Mouse (Mus musculus) hindlimb bud, embryonic 11.5 days (tissue): ENCODE data around the gene 1700042G07Rik.

Source experiments
- DNase-seq: peaks from one replicate; pipeline ENCODE4 v3.0.0-alpha.2; 2012; ENCODE audit warnings: low read depth, low spot score; ENCODE audit errors: extremely low spot score

1700042G07Rik gene

DNA sequence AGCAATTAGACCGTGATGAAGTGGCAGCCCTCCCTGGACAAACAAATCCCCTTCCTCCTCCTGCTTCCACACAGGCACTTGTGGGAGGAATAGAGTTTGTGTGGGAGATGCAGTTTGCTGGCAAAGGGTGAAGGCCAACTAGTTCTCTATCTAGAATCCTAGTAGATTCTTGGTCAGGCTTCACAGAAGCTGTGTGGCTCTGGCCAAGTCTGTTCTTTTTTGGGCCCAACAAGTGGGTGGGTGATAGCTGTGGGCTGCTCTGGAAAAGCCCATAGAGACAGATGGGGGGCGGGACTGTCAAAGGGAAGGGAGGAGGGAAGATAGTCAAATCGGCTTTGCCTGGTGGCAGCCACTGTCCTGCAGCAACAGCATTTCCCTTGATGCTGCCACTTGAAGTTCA is 12.4 kb upstream of the 1700042G07Rik start:
- no peak for DNase-seq

DNA sequence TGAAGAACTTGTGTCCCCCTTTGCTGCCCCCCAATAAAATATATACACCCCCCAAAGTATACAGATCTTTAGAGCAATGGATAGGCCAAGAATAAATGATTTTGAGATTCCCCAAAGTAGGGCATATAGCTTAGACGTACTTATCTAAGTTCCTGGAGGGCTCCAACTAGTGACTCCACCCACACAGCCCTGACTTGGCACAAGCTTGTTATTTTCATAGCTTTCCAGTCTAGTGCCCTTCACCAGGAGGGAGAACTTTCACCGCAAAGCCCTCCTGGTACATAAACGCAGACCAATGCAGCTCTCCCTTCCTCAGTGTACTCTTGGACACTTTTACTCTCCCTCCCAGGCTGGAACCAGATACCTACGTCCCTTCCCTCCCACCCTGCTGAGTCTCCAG is 11.0 kb upstream of the 1700042G07Rik start:
- no peak for DNase-seq

DNA sequence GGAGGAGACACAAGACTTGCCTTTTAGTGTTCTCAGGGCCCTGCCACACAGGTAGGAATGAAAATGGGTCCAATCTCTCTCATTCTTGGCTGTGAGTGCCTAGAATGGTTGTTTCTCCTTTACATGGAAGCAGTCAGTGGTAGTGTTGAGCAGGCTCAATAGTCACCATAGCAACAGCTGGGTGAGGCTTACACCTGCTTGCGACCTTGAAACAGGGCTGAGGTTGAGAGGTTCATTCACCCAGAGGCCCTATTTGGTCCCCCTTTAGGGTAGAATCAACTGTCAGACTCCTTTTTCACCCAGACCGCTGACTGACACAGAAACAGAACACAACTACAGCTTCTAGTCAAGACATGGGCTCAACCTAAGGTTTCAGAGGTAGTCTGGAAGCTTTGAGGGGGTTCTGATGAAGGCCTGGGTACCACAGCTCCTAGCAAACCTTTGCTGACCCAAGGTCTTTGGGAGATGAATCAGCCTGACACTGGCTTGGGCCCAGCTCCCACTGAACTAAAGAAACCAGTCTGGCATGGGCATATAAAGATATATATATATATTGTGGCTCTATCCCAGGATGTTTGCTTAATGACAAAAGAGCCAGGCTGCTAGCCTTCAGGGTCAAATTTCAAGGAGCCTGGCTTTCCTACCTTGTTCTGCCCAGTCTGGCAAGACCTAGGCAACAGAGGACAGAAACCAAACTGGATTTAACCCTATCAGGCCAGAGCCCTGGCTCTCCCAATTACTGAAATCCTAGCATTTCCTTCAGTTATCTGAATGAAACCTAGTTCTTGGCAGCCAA is 8.2 kb upstream of the 1700042G07Rik start:
- no peak for DNase-seq

DNA sequence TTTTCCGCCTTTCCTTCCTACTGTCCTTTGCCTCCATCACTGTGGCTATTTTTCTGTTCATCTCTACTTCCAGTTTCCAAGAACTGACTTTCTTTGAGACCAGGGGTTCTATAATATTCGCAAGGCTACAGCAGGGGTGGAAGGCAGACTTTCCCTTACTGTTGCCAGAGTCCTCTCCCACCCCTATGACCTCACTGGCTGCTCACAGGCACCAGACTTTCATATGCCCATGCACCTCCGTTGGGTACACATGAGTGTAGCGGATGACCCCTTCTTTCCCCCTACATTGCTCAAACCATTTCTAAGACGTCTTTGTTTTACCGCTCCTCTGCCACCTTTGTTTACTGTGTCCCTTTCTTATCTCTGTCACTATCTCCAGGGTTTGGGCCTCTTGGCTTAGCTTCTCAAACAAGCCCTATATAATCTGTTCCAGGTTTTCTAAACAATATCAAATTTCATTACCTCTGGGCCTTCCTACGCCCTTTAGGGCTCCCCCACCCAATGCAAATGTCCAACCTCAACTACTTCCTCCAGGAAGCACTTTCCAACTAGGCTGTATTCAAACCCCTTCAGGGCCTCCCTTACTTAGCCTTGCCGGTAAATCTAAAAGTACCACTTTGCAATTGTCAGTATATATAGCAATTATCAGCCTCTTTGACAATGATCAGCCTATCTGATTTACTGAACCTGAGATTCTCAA is 7.3 kb upstream of the 1700042G07Rik start:
- DNase-seq: no peak

DNA sequence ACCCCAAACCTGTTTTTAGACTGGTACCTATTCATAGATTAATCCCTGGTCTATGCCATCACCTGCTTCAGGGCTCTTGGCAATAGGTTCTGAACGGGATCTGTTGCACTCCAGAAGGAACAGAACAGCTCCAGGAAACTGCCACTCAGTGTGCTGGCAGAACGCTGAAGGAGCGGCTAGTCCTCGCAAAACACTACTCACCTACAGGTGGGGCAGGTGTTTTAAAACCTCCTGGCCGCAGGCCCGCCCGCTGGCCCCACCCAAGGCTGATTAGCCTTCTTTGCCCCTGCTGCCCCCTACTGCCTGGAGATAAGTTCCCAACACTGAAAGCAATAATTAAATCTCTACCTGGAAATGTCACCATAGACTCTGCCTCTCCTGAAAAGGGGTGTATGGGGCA is 5.8 kb upstream of the 1700042G07Rik start, which contains the start of gene Tspan1:
Gene Tspan1, minus strand, starts transcription at position 198 of the 400 bp plus-strand sequence.
- no peak for DNase-seq

DNA sequence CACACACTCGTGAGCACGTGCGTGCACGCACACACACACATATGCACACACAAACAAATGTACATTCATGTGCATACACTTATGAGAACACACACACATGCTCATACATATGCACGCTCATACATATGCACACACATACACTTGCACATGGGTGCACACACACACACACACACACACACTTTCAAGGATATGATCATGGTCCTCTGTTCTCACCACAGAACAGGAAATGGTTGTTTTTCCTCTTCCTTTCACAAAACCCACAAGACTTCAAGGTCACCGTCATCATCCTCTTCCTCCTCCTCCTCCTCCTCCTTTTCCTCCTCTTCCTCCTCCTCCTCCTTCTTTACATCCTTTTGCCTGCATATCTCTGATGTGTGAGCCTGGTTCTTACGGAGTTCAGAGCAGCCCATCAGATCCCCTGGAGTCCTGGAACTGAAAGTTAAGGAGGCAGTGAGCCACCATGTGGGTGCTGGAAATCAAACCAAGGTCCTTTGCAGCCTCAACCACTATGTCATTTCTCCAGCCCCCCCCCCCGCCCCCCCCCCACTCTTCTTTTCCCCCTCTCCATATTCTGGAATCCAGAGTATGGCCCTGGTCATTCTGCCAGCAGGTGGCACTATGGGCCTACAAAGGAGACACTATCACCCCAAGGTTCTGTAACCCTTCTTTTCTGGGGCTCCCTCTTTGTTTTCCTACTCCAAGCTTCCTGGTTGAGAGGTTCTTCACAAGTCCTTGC is 4.4 kb upstream of the 1700042G07Rik start:
- DNase-seq: no peak

DNA sequence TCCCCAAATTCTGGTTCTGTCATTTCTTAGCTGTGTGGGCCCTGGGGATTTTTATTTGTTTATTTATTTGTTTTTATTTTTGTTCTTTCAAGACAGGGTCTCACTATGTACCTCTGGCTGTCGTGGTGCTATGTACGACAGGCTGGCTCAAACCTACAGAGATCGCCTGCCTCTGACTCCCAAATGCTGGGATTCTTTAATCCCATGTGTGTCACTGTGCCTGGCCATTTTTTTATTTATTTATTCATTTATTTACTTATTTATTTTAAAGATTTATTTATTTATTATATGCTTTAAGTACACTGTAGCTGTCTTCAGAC is 3.9 kb upstream of the 1700042G07Rik start:
- DNase-seq: no peak

DNA sequence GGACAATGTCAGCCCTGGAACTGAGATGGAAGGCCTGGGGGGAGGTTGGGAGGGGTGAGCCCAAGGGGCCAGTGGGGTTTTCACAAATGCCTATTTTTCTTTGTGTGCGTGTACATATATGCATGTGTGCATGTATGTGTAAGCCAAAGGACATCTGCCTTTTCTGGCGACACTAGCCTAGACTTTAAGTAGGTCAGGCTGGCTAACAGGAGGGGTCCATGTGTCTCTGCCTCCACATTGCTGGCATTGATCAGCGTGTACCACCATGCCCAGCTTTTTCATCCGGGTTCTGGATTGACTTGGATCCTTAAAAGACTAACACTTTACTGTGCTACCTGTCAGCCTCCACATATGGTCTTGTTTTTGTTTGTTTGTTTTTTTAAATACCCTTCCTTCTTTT is 580 bp downstream of the 1700042G07Rik start:
- no peak for DNase-seq

DNA sequence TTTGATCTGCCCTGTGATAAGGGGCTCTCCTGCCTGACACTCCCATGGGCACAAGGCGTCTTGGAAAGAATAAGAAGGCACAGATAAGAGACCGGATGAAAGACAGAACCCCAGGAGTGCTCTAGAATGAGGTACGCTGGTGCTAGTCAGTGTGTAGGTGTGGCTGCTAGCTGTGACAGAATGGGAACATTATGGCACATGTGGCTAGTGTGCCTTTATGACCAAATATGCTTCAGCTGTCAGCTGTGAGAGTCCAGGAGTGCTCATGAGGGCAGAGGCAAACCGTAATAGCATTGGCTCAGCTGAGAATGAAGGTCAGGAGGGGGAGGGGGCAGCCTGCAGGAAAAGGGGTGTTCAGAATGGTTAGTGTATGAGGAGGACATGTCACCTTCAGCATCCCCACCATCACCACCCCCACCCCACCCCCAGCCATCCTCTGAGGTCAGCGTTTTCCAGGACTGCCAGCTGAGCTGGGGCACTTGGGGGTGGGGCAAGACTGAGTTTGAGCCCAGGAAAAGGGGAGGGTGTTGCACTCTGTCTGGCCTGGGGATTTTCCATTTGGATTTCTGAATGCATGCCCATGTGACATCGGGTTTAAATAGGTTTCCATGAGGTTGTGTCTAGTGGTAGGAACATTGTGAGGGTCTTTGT is 1.4 kb downstream of the 1700042G07Rik start:
- DNase-seq: no peak

DNA sequence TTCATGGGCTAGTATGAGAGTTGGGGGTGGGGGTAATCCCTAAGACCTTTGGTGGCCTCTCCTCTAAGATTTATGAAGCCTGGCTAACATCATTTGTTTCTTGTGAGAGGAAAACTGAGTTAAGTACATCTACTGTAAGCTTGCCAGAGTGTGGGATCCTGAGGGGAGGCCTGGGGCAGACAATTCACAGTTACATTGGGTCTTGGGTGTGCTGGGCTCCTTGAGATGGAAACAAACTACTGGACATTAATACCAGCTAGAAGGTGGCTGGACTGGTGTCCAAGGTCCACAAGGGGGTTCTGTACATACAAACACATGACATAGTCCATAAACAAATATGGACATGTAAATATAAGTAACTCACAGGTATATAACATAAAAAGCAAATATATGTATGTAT is 2.0 kb downstream of the 1700042G07Rik start:
- no peak for DNase-seq

DNA sequence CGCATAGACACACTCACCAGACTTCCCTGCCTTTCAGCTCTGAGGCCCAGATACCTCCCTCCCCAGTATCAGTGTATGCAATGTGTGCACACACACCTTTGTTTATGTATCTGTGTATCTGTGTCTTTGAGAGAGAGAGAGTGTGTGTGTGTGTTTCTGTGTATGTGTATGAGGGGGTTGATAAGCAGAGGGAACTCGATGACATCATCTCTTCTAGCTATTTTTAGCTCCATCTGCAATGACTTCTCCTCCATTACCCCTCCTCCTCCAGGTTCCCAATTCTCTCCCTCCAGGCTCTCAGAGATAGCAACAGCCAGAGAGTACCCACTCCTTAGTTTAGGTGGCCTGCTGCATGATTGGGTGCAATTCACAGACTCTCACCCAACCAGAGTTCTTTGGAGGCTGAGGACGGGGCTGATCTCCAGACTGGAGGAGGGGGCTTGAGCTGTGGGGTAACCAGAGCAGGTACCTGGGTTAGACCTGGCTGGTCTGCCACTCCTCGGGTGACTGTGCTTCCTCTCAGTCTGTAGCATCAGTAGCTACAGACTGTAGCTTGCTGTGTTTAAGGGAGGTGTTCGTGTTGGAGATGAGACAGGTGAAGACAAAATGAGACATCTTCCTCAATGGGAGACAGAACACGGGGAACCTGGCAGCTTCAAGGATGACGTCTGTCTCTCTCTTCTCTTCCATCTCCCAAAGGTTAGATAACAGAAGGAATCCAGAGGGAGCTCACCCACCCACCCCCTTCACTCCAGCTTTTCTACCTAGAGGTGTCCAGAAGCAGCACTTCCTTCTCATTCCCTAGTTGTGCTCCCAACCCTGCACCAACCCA is 2.8 kb downstream of the 1700042G07Rik start:
- no peak for DNase-seq

DNA sequence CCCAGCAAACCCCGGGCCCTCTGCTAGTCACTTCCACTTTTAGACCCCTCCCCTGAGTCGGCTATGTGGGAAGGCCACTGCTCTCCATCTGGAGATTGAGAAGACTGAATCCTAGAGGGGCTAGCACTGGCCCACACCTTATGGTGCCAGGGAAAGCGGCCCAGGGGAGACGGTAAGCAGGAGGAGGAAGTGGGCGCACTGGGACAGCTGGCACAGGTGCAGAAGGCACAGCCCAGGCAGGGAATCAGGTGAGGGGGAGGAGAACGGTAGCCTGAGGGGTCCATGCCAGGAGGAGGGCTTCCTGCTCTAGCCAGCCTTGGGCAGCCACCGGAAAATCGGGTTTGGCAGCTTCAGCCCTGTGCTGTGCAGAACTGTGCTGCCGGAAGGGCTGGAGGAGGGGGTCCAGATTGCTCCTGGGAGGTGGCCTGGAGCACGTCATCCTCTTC is 3.4 kb downstream of the 1700042G07Rik start:
- DNase-seq: no peak

DNA sequence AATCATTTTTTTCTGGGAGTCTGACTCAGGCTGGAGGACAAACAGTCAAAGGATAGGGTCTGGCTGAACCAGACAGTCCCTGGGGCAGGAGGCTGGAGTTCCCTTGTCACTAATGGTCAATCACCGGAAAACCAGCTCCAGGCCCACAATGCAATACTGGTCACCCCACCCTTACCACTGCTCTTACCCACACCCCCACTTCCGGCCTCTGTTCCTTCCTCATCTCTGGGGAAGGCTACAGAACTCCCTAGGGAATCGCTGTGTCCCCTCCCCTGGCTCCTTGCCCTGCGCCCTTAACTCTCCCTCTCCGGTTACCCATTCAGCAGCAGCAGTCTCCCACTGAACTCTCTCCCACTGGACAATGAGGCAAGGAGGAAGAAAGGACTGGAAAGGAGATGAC is 4.0 kb downstream of the 1700042G07Rik start:
- DNase-seq: no peak

DNA sequence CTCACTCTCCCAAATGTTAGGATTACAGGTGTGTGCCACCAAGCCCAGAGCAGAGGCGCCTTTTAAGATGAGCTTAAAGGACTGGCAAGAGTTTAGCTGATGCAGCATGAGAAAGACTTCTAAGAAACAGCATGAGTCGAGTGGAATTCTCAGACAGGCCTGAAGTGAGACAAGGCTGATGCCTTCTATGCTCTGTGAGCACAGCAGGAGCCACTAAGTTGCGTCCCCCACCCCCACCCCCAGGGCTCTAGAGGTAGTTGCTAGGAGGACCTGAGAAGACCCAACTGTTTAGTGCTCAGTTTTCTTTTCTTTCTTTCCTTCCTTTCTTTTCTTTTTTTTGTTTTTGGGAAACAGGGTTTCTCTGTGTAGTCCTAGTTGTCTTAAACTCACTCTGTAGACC is 8.9 kb downstream of the 1700042G07Rik start:
- no peak for DNase-seq

DNA sequence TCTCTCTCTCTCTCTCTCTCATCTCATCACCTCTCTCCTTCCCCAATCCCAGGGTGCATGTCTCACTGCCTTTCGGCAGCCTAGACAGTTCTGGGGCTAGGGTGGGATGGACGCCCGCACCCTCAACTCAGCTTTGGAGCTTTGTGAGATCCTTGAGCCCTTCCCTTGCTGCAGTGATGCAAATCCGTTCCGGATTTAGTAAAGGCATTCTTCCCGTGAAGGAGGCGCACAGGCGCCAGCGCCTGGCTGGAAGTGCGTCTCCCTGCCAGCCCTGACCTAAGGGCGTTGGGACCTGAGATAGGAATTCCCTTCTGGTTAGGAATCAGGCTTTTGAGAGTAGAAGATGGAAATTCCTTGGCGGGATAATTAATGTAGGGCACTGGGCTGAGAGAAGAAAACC is 9.6 kb downstream of the 1700042G07Rik start:
- no peak for DNase-seq

DNA sequence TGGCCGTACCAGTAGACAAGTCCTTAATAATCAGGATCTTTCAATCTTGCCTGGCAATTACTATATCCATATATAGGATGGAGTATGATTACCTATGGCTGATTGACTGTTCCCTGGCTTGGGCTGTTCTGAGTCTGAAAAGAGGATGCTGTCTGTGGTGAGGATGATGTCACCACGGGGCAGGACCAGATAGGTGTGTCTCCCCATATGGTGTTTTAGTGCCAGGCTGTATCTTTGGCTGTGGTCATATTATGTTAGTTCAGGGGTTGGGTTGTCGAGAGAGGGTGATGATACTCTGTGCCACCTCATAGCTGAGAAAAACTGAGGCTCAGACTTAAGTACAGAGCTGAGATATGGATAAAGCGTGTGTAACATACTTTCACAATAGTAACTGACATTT is 11.9 kb downstream of the 1700042G07Rik start:
- no peak for DNase-seq

DNA sequence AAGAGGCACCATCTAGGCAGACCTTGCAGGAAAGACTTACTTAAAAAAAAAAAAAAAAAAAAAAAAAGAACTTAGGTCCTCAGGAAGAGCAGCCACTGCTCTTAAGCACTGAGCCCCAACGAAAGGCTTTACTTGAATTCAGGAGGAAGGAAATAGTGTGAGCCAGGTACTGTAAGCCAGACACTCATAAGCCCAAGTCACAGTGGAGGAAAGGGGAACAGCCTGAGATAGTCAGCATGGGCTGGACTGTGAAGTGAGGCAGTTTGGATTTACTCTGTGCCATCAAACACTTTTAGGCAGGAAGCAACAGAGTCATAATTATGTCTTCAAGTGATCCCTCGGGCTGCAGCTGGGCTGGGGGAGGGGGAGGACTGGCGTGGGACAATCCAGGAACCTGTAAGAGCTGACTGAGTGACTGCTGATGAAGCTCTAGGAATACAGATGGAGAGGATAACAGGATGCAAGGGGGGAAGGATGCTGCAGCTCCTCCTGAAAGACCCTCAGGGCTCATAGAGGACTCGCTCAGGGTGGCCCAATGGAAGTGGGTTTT is 19.2 kb downstream of the 1700042G07Rik start:
- DNase-seq: no peak

DNA sequence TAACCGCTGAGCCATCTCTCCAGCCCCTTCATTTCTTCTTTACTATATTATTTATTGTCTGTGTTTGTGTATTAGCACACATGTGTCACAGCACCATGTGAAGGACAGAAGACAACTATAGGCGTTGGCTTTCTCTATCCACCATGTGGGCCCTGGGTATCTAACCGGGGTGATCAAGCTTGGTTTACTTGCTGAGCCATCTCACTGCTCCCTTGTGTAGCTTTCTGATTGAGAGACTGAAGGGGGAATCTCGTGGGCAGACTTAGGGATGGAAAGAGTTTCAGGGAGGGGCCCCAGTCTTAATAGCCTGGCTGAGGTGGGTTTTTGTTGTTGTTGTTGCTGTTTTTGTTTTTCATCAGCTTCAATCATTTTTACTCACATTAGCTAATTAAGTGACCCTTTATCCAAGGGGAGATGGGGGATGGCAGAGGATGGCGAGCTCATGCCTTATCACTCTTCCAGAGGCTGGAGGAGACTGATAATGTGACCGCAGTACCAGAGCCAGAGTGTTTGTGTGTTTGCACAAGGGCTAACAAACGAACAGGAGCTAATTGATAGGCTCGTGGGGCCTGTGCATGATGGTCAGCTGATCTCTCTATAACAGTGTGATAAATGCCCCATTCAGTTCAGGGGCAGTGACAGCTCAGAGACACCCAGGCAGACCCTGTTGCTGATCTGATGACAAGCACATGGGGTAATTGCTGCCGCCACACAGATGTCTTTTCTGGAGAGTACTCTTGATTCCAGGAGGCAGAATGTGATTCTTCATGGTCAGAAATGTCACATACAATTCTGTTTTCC is 20.6 kb downstream of the 1700042G07Rik start:
- no peak for DNase-seq

DNA sequence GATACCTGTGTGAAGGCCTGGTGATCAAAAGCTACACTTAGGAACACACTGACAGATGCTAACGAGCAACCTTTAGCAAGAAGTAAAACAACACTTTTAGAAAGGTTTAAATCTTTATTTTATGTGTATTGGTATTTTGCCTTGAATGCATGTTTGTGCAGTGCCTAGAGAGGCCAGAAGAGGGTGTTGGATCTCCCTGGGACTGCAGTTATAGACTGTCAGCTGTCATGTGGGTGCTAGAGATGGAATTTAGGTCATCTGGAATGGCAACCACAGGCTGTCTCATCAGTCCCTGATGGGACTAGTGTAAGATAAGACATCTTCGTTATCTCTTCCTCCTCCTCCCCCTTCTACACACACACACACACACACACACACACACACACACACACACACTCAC is 25.2 kb downstream of the 1700042G07Rik start:
- no peak for DNase-seq
